Mouse (Mus musculus): Measurements from ENCODE around the gene Casc3. TPM values are rescaled to one million over a fixed set of nuclear protein-coding genes. Genes with fewer than 3 reads are reported as not detected.
A peak's percentile ranks its signal among the peaks of the same experiment; 100 is the strongest.

Gene Casc3
- total and polyA plus RNA-seq, 3 experiments = 14.4 to 71.7 (median 16.7) TPM

GRCm38 (mm10) chr11:98854659-98855058, 50.0 kb downstream of the Casc3 start:
- Histone ChIP-seq H3K4me3 (replicated peaks in 1 of 3; ENCODE audit: low read depth in 2 of 3, low read length in 2 of 3, poor library complexity in 1 of 3) (no peak overlapping the region), H3K79me2 (replicated peaks; ENCODE audit: control insufficient read depth, extremely low read depth, insufficient read depth, poor library complexity, severe bottlenecking) (no peaks in the 10 kb centered on the region), H3K27me3 (replicated peaks) (no peaks in the 10 kb centered on the region), H3K9me3 (replicated peaks; ENCODE audit: low read length) (no peaks in the 10 kb centered on the region), H3K4me2 (ENCODE audit: insufficient read depth, low read depth, poor library complexity, severe bottlenecking) (no peak overlapping the region), H3K4me1 (ENCODE audit: control insufficient read depth in 1 of 2, insufficient read depth in 2 of 2) (peaks cover 3 to 4% of the 10 kb centered on the region in 2 experiments; a peak in 2 of 4 replicates), H3K36me3 (replicated peaks in 1 of 2; ENCODE audit: control insufficient read depth in 1 of 2, insufficient read depth in 1 of 2, low read length in 1 of 2) (no peaks in the 10 kb centered on the region), H3K9ac (ENCODE audit: insufficient read depth, low read depth) (no peak overlapping the region), H3K27ac (ENCODE audit: insufficient read depth, low read depth) (no peak overlapping the region)
- dilution Hi-C loops (cut with MboI; ENCODE audit: extremely low pct_ligation_motif_present, extremely low pct_unique_long_range_greater_than_20kb, low sequenced_read_pairs) = no loop called here
- TF ChIP-seq ELF1 (IDR thresholded peaks at IDR 0.05; ENCODE audit: low read depth, low read length) = no peak
- TF ChIP-seq POLR2A (IDR thresholded peaks at IDR 0.05; ENCODE audit: low read depth, low read length) = no peak
- TF ChIP-seq ETS1 (conservative IDR thresholded peaks at IDR 0.05; ENCODE audit: low read depth, low read length) = no peak
- TF ChIP-seq NELFE (IDR thresholded peaks at IDR 0.05; ENCODE audit: low read depth, low read length) = no peak
- TF ChIP-seq ZC3H11A (IDR thresholded peaks at IDR 0.05; ENCODE audit: low read depth, low read length) = no peak
- TF ChIP-seq MAFK (IDR thresholded peaks at IDR 0.05; ENCODE audit: insufficient replicate concordance, low read length) = no peak
- no peak for TF ChIP-seq SIN3A (IDR thresholded peaks at IDR 0.05; ENCODE audit: low read length)
- TF ChIP-seq MAZ (IDR thresholded peaks at IDR 0.05; ENCODE audit: low read depth, low read length) = no peak
- TF ChIP-seq MEF2A (IDR thresholded peaks at IDR 0.05; ENCODE audit: borderline replicate concordance, low read depth, low read length) = no peak
- TF ChIP-seq E2F4 (IDR thresholded peaks at IDR 0.05; ENCODE audit: insufficient replicate concordance, low read depth, low read length) = no peak
- no peak for TF ChIP-seq NRF1 (IDR thresholded peaks at IDR 0.05; ENCODE audit: low read depth, low read length)
- no peak for TF ChIP-seq UBTF (IDR thresholded peaks at IDR 0.05; ENCODE audit: low read depth, low read length)
- no peak for TF ChIP-seq GABPA (IDR thresholded peaks at IDR 0.05; ENCODE audit: insufficient replicate concordance, low read depth, low read length)
- no peak for TF ChIP-seq MAX (IDR thresholded peaks at IDR 0.05; ENCODE audit: low read length)
- TF ChIP-seq CTCF (conservative IDR thresholded peaks at IDR 0.05 in 1 of 2, IDR thresholded peaks at IDR 0.05 in 1 of 2; ENCODE audit: low read depth in 2 of 2, low read length in 2 of 2) = no peak
- no peak for TF ChIP-seq JUND (conservative IDR thresholded peaks at IDR 0.05; ENCODE audit: low read depth, low read length)
- no peak for TF ChIP-seq USF1 (IDR thresholded peaks at IDR 0.05; ENCODE audit: low read depth, low read length)
- no peak for DNase-seq (ENCODE audit: extremely low read depth)
- in situ Hi-C loops (cut with MboI; ENCODE audit: low pct_ligation_motif_present, low pct_unique_long_range_greater_than_20kb, low sequenced_read_pairs) = no loop called here

GRCm38 (mm10) chr11:98858759-98859731, 54.3 kb downstream of the Casc3 start:
- Histone ChIP-seq H3K36me3 (replicated peaks in 1 of 2; ENCODE audit: control insufficient read depth in 1 of 2, insufficient read depth in 1 of 2, low read length in 1 of 2) (no peaks in the 10 kb centered on the region), H3K4me1 (ENCODE audit: control insufficient read depth in 1 of 2, insufficient read depth in 2 of 2) (peaks cover 9 to 13% of the 10 kb centered on the region in 2 experiments), H3K9me3 (replicated peaks; ENCODE audit: low read length) (no peaks in the 10 kb centered on the region), H3K4me3 (replicated peaks in 1 of 3; ENCODE audit: low read depth in 2 of 3, low read length in 2 of 3, poor library complexity in 1 of 3) (no peak overlapping the region), H3K4me2 (ENCODE audit: insufficient read depth, low read depth, poor library complexity, severe bottlenecking) (0 out of 2 replicates have a peak overlapping the region, but pooled peaks have one; percentile 8), H3K79me2 (replicated peaks; ENCODE audit: control insufficient read depth, extremely low read depth, insufficient read depth, poor library complexity, severe bottlenecking) (no peaks in the 10 kb centered on the region; the same call in none of the 2 replicates), H3K9ac (ENCODE audit: insufficient read depth, low read depth) (no peak overlapping the region), H3K27ac (ENCODE audit: insufficient read depth, low read depth) (no peak overlapping the region), H3K27me3 (replicated peaks) (no peaks in the 10 kb centered on the region)
- in situ Hi-C loops (cut with MboI; ENCODE audit: low pct_ligation_motif_present, low pct_unique_long_range_greater_than_20kb, low sequenced_read_pairs) (no loop called here), dilution Hi-C loops (cut with MboI; ENCODE audit: extremely low pct_ligation_motif_present, extremely low pct_unique_long_range_greater_than_20kb, low sequenced_read_pairs) (no loop called here)
- DNase-seq (ENCODE audit: extremely low read depth) = peak; percentile 88
- TF ChIP-seq UBTF (IDR thresholded peaks at IDR 0.05; ENCODE audit: low read depth, low read length) = no peak
- TF ChIP-seq CHD1 (IDR thresholded peaks at IDR 0.05; ENCODE audit: low read depth, low read length) = no peak
- TF ChIP-seq MAZ (IDR thresholded peaks at IDR 0.05; ENCODE audit: low read depth, low read length) = no peak
- no peak for TF ChIP-seq JUN (IDR thresholded peaks at IDR 0.05; ENCODE audit: insufficient read depth, low read depth, low read length)
- TF ChIP-seq ZNF384 (IDR thresholded peaks at IDR 0.05; ENCODE audit: low read depth, low read length) = peak; percentile 31
- TF ChIP-seq IRF4 (IDR thresholded peaks at IDR 0.05; ENCODE audit: low read depth, low read length) = no peak
- no peak for TF ChIP-seq GABPA (IDR thresholded peaks at IDR 0.05; ENCODE audit: insufficient replicate concordance, low read depth, low read length)
- TF ChIP-seq ETS1 (conservative IDR thresholded peaks at IDR 0.05; ENCODE audit: low read depth, low read length) = no peak
- TF ChIP-seq RAD21 (IDR thresholded peaks at IDR 0.05; ENCODE audit: low read depth, low read length) = peak; percentile 49
- TF ChIP-seq EP300 (IDR thresholded peaks at IDR 0.05; ENCODE audit: low read length) = no peak
- TF ChIP-seq ZC3H11A (IDR thresholded peaks at IDR 0.05; ENCODE audit: low read depth, low read length) = no peak
- TF ChIP-seq USF1 (IDR thresholded peaks at IDR 0.05; ENCODE audit: low read depth, low read length) = peak; percentile 37
- peak; percentile 87 to 96 for TF ChIP-seq CTCF (conservative IDR thresholded peaks at IDR 0.05 in 1 of 2, IDR thresholded peaks at IDR 0.05 in 1 of 2; ENCODE audit: low read depth in 2 of 2, low read length in 2 of 2)
- TF ChIP-seq SIN3A (IDR thresholded peaks at IDR 0.05; ENCODE audit: low read length) = no peak
- TF ChIP-seq MYC (IDR thresholded peaks at IDR 0.05; ENCODE audit: low read depth, low read length) = peak; percentile 98
- TF ChIP-seq JUND (conservative IDR thresholded peaks at IDR 0.05; ENCODE audit: low read depth, low read length) = no peak
- no peak for TF ChIP-seq CHD2 (IDR thresholded peaks at IDR 0.05; ENCODE audit: low read length)
- no peak for TF ChIP-seq E2F4 (IDR thresholded peaks at IDR 0.05; ENCODE audit: insufficient replicate concordance, low read depth, low read length)
- TF ChIP-seq POLR2AphosphoS2 (IDR thresholded peaks at IDR 0.05; ENCODE audit: low read depth, low read length) = no peak
- TF ChIP-seq MXI1 (IDR thresholded peaks at IDR 0.05; ENCODE audit: low read depth, low read length) = peak; percentile 76
- TF ChIP-seq ZKSCAN1 (IDR thresholded peaks at IDR 0.05; ENCODE audit: borderline replicate concordance, low read depth, low read length) = no peak

Measured in CH12.LX (cell line).